Mouse (Mus musculus) G1E (cell line): Measurements from ENCODE around the gene Daam1. TPM values are rescaled to one million over a fixed set of nuclear protein-coding genes. Genes with fewer than 3 reads are reported as not detected.
A peak's percentile ranks its signal among the peaks of the same experiment; 100 is the strongest.

Experiments used
- ATAC-seq: 2 replicates; pipeline ENCODE4 v1.8.0; 2016; ENCODE audit warnings: mild to moderate bottlenecking; ENCODE audit not compliant: insufficient number of reproducible peaks, poor library complexity, low FRiP score, severe bottlenecking; ENCODE audit errors: extremely low read depth
- DNase-seq: peaks from one replicate; pipeline ENCODE4 v3.0.0; 2012; ENCODE audit warnings: low spot score
- H3K27me3 ChIP-seq: 2 replicates; pipeline ENCODE4 v1.6.1; 2012; ENCODE audit warnings: mild to moderate bottlenecking, low read length, inconsistent platforms; ENCODE audit not compliant: insufficient read depth
- H3K36me3 ChIP-seq: replicated peaks from 2 replicates; pipeline ENCODE3; 2012; ENCODE audit warnings: mild to moderate bottlenecking, inconsistent platforms
- H3K4me1 ChIP-seq: 2 replicates; pipeline ENCODE4 v1.6.1; 2012; ENCODE audit warnings: low read depth, low read length, inconsistent platforms, mixed read lengths; ENCODE audit not compliant: insufficient read depth
- H3K4me3 ChIP-seq: 2 replicates; pipeline ENCODE4 v1.5.1; 2012; ENCODE audit warnings: low read depth, mild to moderate bottlenecking, inconsistent platforms, low read length, moderate library complexity, mixed read lengths
- H3K9me3 ChIP-seq: replicated peaks from 2 replicates; pipeline ENCODE4 v1.6.1; 2012; ENCODE audit warnings: inconsistent platforms
- CTCF ChIP-seq: IDR thresholded peaks from 2 replicates; pipeline ENCODE4 v1.5.1; 2012; ENCODE audit warnings: low read depth, low read length, inconsistent platforms, mixed read lengths
- GATA1 ChIP-seq: IDR thresholded peaks from 2 replicates; pipeline ENCODE4 v1.6.1; 2012; ENCODE audit warnings: borderline replicate concordance, low read length, inconsistent platforms, mixed read lengths
- GATA2 ChIP-seq: IDR thresholded peaks from 2 replicates; pipeline ENCODE4 v1.6.1; 2012; ENCODE audit warnings: low read depth, low read length, inconsistent platforms, borderline replicate concordance
- POLR2AphosphoS5 ChIP-seq: IDR thresholded peaks from 2 replicates; pipeline ENCODE4 v1.6.1; 2012; ENCODE audit warnings: low read depth, low read length, inconsistent platforms; ENCODE audit not compliant: insufficient replicate concordance
- TAL1 ChIP-seq: conservative IDR thresholded peaks from 2 replicates; pipeline ENCODE4 v1.6.1; 2012; ENCODE audit warnings: low read depth, low read length, inconsistent platforms, mixed read lengths
- polyA plus RNA-seq: library from polyadenylated mRNA; stranded (reverse); fragments of >175 nt; gene quantifications from 2 replicates; pipeline ENCODE4 v1.2.3, GENCODE M21; 2012
- total RNA-seq, 2 experiments: library from RNA; stranded (forward) in 1 of 2; stranded (reverse) in 1 of 2; fragments of 200-1000 nt in 1 of 2; fragments of >200 nt in 1 of 2; fragmentation: Nextera tagmentation in 1 of 2; gene quantifications; 2 replicates each; pipeline ENCODE4 v1.2.3; 2014 to 2017

Gene Daam1
- total and polyA plus RNA-seq, 3 experiments, result 19.8 to 69.8 (median 57.3) TPM

- no peaks in the 10 kb centered on the region for H3K36me3 ChIP-seq
- peaks cover 21% of the 10 kb centered on the region for H3K27me3 ChIP-seq
- no peak for DNase-seq
- no peak for ATAC-seq
- no peaks in the 10 kb centered on the region for H3K4me1 ChIP-seq
- TF ChIP-seq TAL1, result no peak
- TF ChIP-seq CTCF, result no peak
- no peak for TF ChIP-seq GATA1
- TF ChIP-seq POLR2AphosphoS5, result no peak
- TF ChIP-seq GATA2, result no peak
- no peak overlapping the region for H3K4me3 ChIP-seq
- H3K9me3 ChIP-seq, result no peaks in the 10 kb centered on the region
Observed at GRCm38 (mm10) chr12:71813761-71814160, 17.1 kb upstream of the Daam1 start.

GRCm38 (mm10) chr12:71820094-71820493 lies 10.8 kb upstream of the Daam1 start:
- Histone ChIP-seq H3K36me3 (no peaks in the 10 kb centered on the region), H3K4me1 (no peaks in the 10 kb centered on the region), H3K4me3 (no peak overlapping the region), H3K27me3 (peaks cover 43% of the 10 kb centered on the region), H3K9me3 (no peaks in the 10 kb centered on the region)
- DNase-seq (no peak), ATAC-seq (no peak)
- TF ChIP-seq CTCF (no peak), GATA1 (no peak), GATA2 (no peak), TAL1 (no peak), POLR2AphosphoS5 (no peak)

- DNase-seq, result no peak
- no peak for ATAC-seq
- Histone ChIP-seq H3K4me3 (no peak overlapping the region), H3K4me1 (0 out of 2 replicates have a peak, but pooled peaks cover 2% of the 10 kb centered on the region), H3K27me3 (peaks cover 45% of the 10 kb centered on the region), H3K9me3 (no peaks in the 10 kb centered on the region), H3K36me3 (no peaks in the 10 kb centered on the region)
- TF ChIP-seq TAL1 (no peak), CTCF (no peak), GATA2 (no peak), GATA1 (no peak), POLR2AphosphoS5 (no peak)
Observed at GRCm38 (mm10) chr12:71821272-71821671, 9.6 kb upstream of the Daam1 start.

- ATAC-seq, result no peak
- Histone ChIP-seq H3K4me3 (no peak overlapping the region), H3K9me3 (no peaks in the 10 kb centered on the region), H3K4me1 (0 out of 2 replicates have a peak, but pooled peaks cover 2% of the 10 kb centered on the region), H3K27me3 (peaks cover 42% of the 10 kb centered on the region), H3K36me3 (no peaks in the 10 kb centered on the region)
- no peak for DNase-seq
- no peak for TF ChIP-seq CTCF
- no peak for TF ChIP-seq GATA2
- no peak for TF ChIP-seq POLR2AphosphoS5
- TF ChIP-seq TAL1, result no peak
- no peak for TF ChIP-seq GATA1
Observed at GRCm38 (mm10) chr12:71821743-71822142, 9.1 kb upstream of the Daam1 start.

- H3K9me3 ChIP-seq, result no peaks in the 10 kb centered on the region
- no peak overlapping the region for H3K4me3 ChIP-seq
- DNase-seq (no peak), ATAC-seq (no peak)
- H3K27me3 ChIP-seq, result peaks cover 40% of the 10 kb centered on the region
- H3K4me1 ChIP-seq, result peaks cover 11% of the 10 kb centered on the region; the same call in 1 of the 2 replicates
- TF ChIP-seq POLR2AphosphoS5 (no peak), GATA2 (no peak), TAL1 (no peak), GATA1 (no peak), CTCF (no peak)
- no peaks in the 10 kb centered on the region for H3K36me3 ChIP-seq
Observed at GRCm38 (mm10) chr12:71824927-71825326, 6.0 kb upstream of the Daam1 start.

GRCm38 (mm10) chr12:71830139-71830538 lies 739 bp upstream of the Daam1 start:
- TF ChIP-seq TAL1, result 0 out of 2 replicates have a peak, but pooled peaks have one; percentile 37
- no peak for TF ChIP-seq GATA1
- DNase-seq, result peak; percentile 54
- Histone ChIP-seq H3K4me1 (peaks cover 45% of the 10 kb centered on the region), H3K9me3 (no peaks in the 10 kb centered on the region), H3K27me3 (peaks cover 16% of the 10 kb centered on the region), H3K36me3 (peaks cover 6% of the 10 kb centered on the region), H3K4me3 (peak overlapping the region; percentile 84)
- peak; percentile 11; the same call in 1 of the 2 replicates for ATAC-seq
